Mouse (Mus musculus) forebrain, embryonic 16.5 days (tissue): ENCODE results near the gene Dnal1. TPM values are rescaled to one million over a fixed set of nuclear protein-coding genes. Genes with fewer than 3 reads are reported as not detected.
A peak's percentile ranks its signal among the peaks of the same experiment; 100 is the strongest.
"Not testable (repeated sequence)": the region's sequence is repeated elsewhere in the genome, so short reads cannot be mapped to it uniquely, and the experiment has no call there.

Experiments used
- ATAC-seq: fragments of 200-750 bp; cut with Nextera tagmentation; 2 replicates; pipeline ENCODE4 v1.8.0; 2017; ENCODE audit warnings: mild to moderate bottlenecking, moderate library complexity
- H3K27ac ChIP-seq: fragments of 300-500 bp; sonication (generic); 2 replicates; pipeline ENCODE4 v1.5.1; 2014; ENCODE audit warnings: low read length, control low read depth
- H3K27me3 ChIP-seq: fragments of 300-500 bp; sonication (generic); replicated peaks from 2 replicates; pipeline ENCODE4 v1.6.1; 2014; ENCODE audit warnings: low read length; ENCODE audit not compliant: control insufficient read depth, insufficient read depth
- H3K36me3 ChIP-seq: fragments of 300-500 bp; sonication (generic); 2 replicates; pipeline ENCODE4 v1.6.1; 2014; ENCODE audit not compliant: control insufficient read depth, insufficient read depth
- H3K4me1 ChIP-seq: fragments of 300-500 bp; sonication (generic); replicated peaks from 2 replicates; pipeline ENCODE4 v1.6.1; 2014; ENCODE audit warnings: low read length; ENCODE audit not compliant: control insufficient read depth, insufficient read depth
- H3K4me2 ChIP-seq: fragments of 300-500 bp; sonication (generic); 2 replicates; pipeline ENCODE4 v1.6.1; 2014; ENCODE audit warnings: mild to moderate bottlenecking, low read length, control low read depth
- H3K4me3 ChIP-seq: fragments of 300-500 bp; sonication (generic); replicated peaks from 2 replicates; pipeline ENCODE4 v1.5.1; 2014; ENCODE audit warnings: mild to moderate bottlenecking, low read length, control low read depth
- H3K9ac ChIP-seq: fragments of 300-500 bp; sonication (generic); replicated peaks from 2 replicates; pipeline ENCODE4 v1.6.1; 2014; ENCODE audit warnings: low read depth, low read length, control low read depth
- H3K9me3 ChIP-seq: fragments of 300-500 bp; sonication (generic); 2 replicates; pipeline ENCODE4 v1.6.1; 2016; ENCODE audit warnings: low read length; ENCODE audit not compliant: control insufficient read depth
- WGBS: fragments of 180-500 bp; shearing (Covaris S2); extraction: QIAGEN DNeasy Blood & Tissue Kit; methylation state at CpG from one replicate; pipeline ENCODE4 v1.1.7; 2014; 5-methylcytosine and 5-hydroxymethylcytosine counted together
- polyA plus RNA-seq: library from polyadenylated mRNA; unstranded; fragments of >200 nt; fragmentation: Nextera tagmentation; extraction: Ambion mirVana; gene quantifications from 2 replicates; pipeline ENCODE4 v1.2.1, GENCODE M21; 2015

The Dnal1 gene
- 10.4 and 12.8 TPM in 2 replicates for polyA plus RNA-seq

GRCm38 (mm10) chr12:84114153-84114994 is at the start of gene Dnal1:
Gene Dnal1 (plus strand): TSS chr12:84114366.
- H3K27me3 ChIP-seq: no peaks in the 10 kb centered on the region
- no peaks in the 10 kb centered on the region for H3K9me3 ChIP-seq
- ATAC-seq: peak; percentile 99
- H3K27ac ChIP-seq: 0 out of 2 replicates have a peak within 1 kb of the TSS, but pooled peaks have one; percentile 46
- peak within 1 kb of the TSS; percentile 77 for H3K4me3 ChIP-seq
- H3K4me2 ChIP-seq: peak within 1 kb of the TSS; percentile 83
- H3K9ac ChIP-seq: peak within 1 kb of the TSS; percentile 81
- no peaks in the 10 kb centered on the region for H3K36me3 ChIP-seq
- H3K4me1 ChIP-seq: peaks cover 9% of the 10 kb centered on the region
- 2% methylated on average over 30 of the region's 35 CpGs for WGBS

DNA sequence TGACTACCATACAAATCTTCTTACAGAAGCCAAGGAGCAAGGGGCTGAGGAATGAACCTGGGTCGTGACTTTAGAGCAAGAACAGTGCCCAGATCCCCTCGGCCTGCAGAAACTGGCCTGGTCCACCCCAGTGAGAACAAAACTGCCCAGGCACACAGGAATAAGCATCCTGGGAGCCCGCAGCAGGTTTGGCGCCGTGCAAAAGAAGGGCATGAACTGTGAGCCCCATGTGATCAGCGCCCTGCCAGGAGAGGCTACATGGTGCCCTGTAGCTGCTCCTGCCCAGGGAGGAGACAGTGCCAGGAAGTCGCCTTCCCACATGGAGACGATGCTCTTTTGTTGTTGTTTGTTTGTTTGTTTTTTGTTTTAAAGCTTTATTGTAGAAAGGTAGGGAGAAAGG is 49.5 kb upstream of the Dnal1 start:
- Histone ChIP-seq H3K27me3 (peaks cover 11% of the 10 kb centered on the region), H3K36me3 (no peaks in the 10 kb centered on the region), H3K4me1 (no peaks in the 10 kb centered on the region), H3K27ac (no peak overlapping the region), H3K4me2 (no peak overlapping the region), H3K9ac (no peak overlapping the region), H3K4me3 (no peak overlapping the region), H3K9me3 (no peaks in the 10 kb centered on the region)
- 74% methylated on average over 8 of the region's 8 CpGs for WGBS
- ATAC-seq: no peak

DNA sequence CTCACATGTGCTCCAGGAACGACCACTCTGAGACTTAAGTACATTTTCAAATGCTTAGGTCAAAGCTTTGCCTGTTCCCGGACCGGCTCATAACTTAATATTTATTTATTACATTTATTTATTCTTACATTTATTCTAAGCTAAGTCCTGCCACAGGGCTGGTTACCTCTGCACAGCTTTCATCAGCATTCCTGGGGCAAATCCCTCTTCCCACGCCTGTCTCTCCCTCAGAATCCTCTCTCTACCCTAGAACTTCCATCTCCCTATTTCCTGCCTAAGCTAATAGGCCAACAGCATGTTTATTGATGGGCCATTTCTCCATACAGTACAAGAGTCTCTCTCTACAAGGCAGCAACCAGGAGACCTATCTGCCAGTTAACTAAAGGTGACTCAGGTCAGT is 46.4 kb upstream of the Dnal1 start:
- Histone ChIP-seq H3K27ac (no peak overlapping the region), H3K4me1 (no peaks in the 10 kb centered on the region), H3K27me3 (peaks cover 11% of the 10 kb centered on the region), H3K4me2 (no peak overlapping the region), H3K9me3 (no peaks in the 10 kb centered on the region), H3K36me3 (no peaks in the 10 kb centered on the region), H3K4me3 (no peak overlapping the region), H3K9ac (no peak overlapping the region)
- ATAC-seq: no peak
- WGBS: 86% methylated on average over 4 of the region's 4 CpGs

GRCm38 (mm10) chr12:84068296-84068695 is 45.9 kb upstream of the Dnal1 start:
- peaks cover 11% of the 10 kb centered on the region for H3K27me3 ChIP-seq
- H3K36me3 ChIP-seq: no peaks in the 10 kb centered on the region
- no peaks in the 10 kb centered on the region for H3K4me1 ChIP-seq
- no peak overlapping the region for H3K9ac ChIP-seq
- no peak overlapping the region for H3K4me2 ChIP-seq
- WGBS: 50% methylated on average over 8 of the region's 8 CpGs
- no peak for ATAC-seq
- no peak overlapping the region for H3K27ac ChIP-seq
- H3K9me3 ChIP-seq: no peaks in the 10 kb centered on the region
- H3K4me3 ChIP-seq: no peak overlapping the region

GRCm38 (mm10) chr12:84068986-84069385 is 45.2 kb upstream of the Dnal1 start, which contains the start of gene Acot5:
Gene Acot5 (plus strand): TSS chr12:84069325.
- H3K9ac ChIP-seq: peak within 1 kb of the TSS; percentile 37; the same call in 1 of the 2 replicates
- WGBS: 55% methylated on average over 9 of the region's 9 CpGs

GRCm38 (mm10) chr12:84069582-84069981 is 44.6 kb upstream of the Dnal1 start:
- H3K36me3 ChIP-seq, ATAC-seq, H3K27ac ChIP-seq, H3K9me3 ChIP-seq, H3K4me1 ChIP-seq: not testable (repeated sequence)
- Histone ChIP-seq H3K4me3 (peak overlapping the region; percentile 45), H3K4me2 (peak overlapping the region; percentile 59), H3K9ac (peak overlapping the region; percentile 37; the same call in 1 of the 2 replicates), H3K27me3 (peaks cover 11% of the 10 kb centered on the region)
- 1% methylated on average over 43 of the region's 52 CpGs for WGBS

More at GRCm38 (mm10) chr12:84068986-84069385, 45.2 kb upstream of the Dnal1 start, which contains the start of gene Acot5:
- Histone ChIP-seq H3K4me2 (peak within 1 kb of the TSS; percentile 59), H3K36me3 (no peaks in the 10 kb centered on the region), H3K27ac (no peak within 1 kb of the TSS), H3K4me3 (peak within 1 kb of the TSS; percentile 45), H3K9me3 (no peaks in the 10 kb centered on the region), H3K4me1 (no peaks in the 10 kb centered on the region), H3K27me3 (peaks cover 11% of the 10 kb centered on the region)
- ATAC-seq: no peak

DNA sequence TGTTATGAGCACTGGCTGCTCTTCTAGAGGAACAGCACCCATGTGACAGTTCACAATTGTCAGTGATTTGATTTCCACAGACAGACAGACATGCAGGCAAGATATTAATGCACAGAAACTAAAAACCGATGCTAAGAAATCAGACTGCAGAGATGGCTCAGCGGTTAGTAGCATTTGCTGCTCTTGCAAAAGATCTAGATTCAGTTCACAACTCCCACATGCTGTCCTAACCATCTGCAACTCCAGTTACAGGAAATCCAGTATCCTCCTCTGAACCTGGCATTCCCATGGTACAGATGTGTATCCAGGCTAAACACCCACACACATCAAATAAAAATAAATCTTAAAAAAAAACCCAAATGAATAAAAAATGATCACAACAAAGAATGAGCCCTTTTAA is 42.5 kb upstream of the Dnal1 start:
- Histone ChIP-seq H3K27me3 (peaks cover 11% of the 10 kb centered on the region), H3K9ac (no peak overlapping the region), H3K27ac (no peak overlapping the region), H3K36me3 (no peaks in the 10 kb centered on the region), H3K9me3 (no peaks in the 10 kb centered on the region), H3K4me2 (no peak overlapping the region), H3K4me3 (no peak overlapping the region), H3K4me1 (no peaks in the 10 kb centered on the region)
- ATAC-seq: no peak
- WGBS: 96% methylated on average over 2 of the region's 2 CpGs

- ATAC-seq: no peak
- no peak overlapping the region for H3K27ac ChIP-seq
- no peaks in the 10 kb centered on the region for H3K36me3 ChIP-seq
- no peaks in the 10 kb centered on the region for H3K4me1 ChIP-seq
- no peaks in the 10 kb centered on the region for H3K27me3 ChIP-seq
- 89% methylated on average over 4 of the region's 4 CpGs for WGBS
- no peak overlapping the region for H3K4me2 ChIP-seq
- H3K4me3 ChIP-seq: no peak overlapping the region
- H3K9ac ChIP-seq: no peak overlapping the region
- H3K9me3 ChIP-seq: no peaks in the 10 kb centered on the region
Measured at GRCm38 (mm10) chr12:84077371-84077990, 36.7 kb upstream of the Dnal1 start.

DNA sequence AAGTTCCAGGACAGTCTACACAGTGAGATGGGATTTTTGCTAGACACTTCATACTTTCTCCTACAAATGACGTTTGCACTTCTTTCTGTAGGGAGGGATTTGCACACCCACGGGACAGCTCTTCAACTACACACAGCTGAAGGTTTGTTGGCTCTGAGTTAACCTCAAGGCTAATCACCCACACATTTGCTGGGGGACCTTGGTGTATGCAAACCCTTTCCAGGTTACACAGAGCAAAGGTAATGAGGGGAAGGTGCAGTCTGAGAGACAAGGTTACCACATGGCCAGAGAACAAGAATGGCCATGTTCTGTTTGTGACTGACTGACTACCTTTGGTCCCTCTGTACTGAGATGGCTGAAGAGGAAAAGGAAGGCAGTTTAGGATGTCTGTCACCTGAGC is 30.3 kb upstream of the Dnal1 start:
- ATAC-seq: no peak
- Histone ChIP-seq H3K36me3 (no peaks in the 10 kb centered on the region), H3K27ac (no peak overlapping the region), H3K4me1 (no peaks in the 10 kb centered on the region), H3K4me3 (no peak overlapping the region), H3K9me3 (no peaks in the 10 kb centered on the region), H3K27me3 (no peaks in the 10 kb centered on the region), H3K4me2 (no peak overlapping the region), H3K9ac (no peak overlapping the region)
- WGBS: 93% methylated on average over 2 of the region's 2 CpGs
